In the genomic region with DNA sequence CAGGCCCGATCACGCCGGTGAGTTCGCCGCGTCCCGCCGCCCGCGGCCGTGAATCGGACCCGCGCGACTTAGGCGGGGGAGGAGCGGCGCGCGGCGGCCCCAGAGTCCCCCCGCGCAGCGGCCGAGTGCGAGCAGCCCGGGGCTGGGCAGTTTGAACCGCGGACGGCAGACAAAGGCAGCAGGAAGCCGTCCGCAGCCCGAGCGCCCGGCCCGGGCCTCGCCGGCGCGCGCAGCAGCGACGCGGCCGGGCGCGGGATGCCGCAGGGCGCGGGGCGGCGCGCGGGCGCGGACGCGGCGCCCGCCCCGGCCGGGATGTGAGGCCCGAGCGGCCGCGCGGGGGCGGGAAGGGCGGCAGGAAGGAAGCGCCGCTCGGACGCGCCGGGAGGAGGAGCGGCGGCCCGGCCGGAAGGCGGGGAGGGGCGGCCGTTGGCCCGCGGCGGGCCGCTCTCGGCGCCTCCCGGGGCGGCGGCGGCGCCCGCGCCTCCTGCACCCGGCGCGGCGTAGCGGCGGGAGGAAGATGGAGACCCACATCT, we compare ENCODE assay signal across 8 mouse cellular contexts. TPM values are rescaled to one million over a fixed set of nuclear protein-coding genes. Genes with fewer than 3 reads are reported as not detected.
DNase-seq lines count a peak whose midpoint lies in the region; ATAC-seq and TF ChIP-seq lines count a peak whose summit lies in the region.

A gene (plus strand): TSS at position 326 of the 533 bp plus-strand sequence.

- peaks cover 47% of the 10 kb centered on the region for H3K4me1 ChIP-seq in embryonic facial prominence, embryonic 12.5 days
- H3K4me1 ChIP-seq in heart, embryonic 12.5 days (replicated peaks) = peaks cover 47% of the 10 kb centered on the region
- H3K4me1 ChIP-seq in liver, embryonic 15.5 days (replicated peaks) = peaks cover 61% of the 10 kb centered on the region
- peaks cover 20% of the 10 kb centered on the region for H3K4me1 ChIP-seq in olfactory bulb, adult 2 months (ENCODE audit: control insufficient read depth, insufficient read depth, low read length)

- WGBS in embryonic facial prominence, embryonic 12.5 days = under 1% methylated on average over 60 of the region's 101 CpGs
- WGBS in heart, embryonic 12.5 days = 17% methylated on average over 96 of the region's 101 CpGs
- under 1% methylated on average over 89 of the region's 101 CpGs for WGBS in liver, embryonic 15.5 days (ENCODE audit: insufficient replicate concordance)
- 14% methylated on average over 100 of the region's 101 CpGs for WGBS in olfactory bulb, adult 2 months

- H3K4me3 ChIP-seq in embryonic facial prominence, embryonic 12.5 days = peak within 1 kb of the TSS; percentile 87
- H3K4me3 ChIP-seq in heart, embryonic 12.5 days = peak within 1 kb of the TSS; percentile 98
- H3K4me3 ChIP-seq in liver, embryonic 15.5 days (replicated peaks) = peak within 1 kb of the TSS; percentile 82
- peak within 1 kb of the TSS; percentile 88 for H3K4me3 ChIP-seq in olfactory bulb, adult 2 months (ENCODE audit: insufficient read depth, low read depth, low read length)

- H3K9me3 ChIP-seq in embryonic facial prominence, embryonic 12.5 days = no peaks in the 10 kb centered on the region
- H3K9me3 ChIP-seq in heart, embryonic 12.5 days (replicated peaks) = no peaks in the 10 kb centered on the region
- no peaks in the 10 kb centered on the region for H3K9me3 ChIP-seq in liver, embryonic 15.5 days (replicated peaks)

- peaks cover 14% of the 10 kb centered on the region for H3K36me3 ChIP-seq in embryonic facial prominence, embryonic 12.5 days
- H3K36me3 ChIP-seq in heart, embryonic 12.5 days = peaks cover 15% of the 10 kb centered on the region
- peaks cover 14% of the 10 kb centered on the region for H3K36me3 ChIP-seq in liver, embryonic 15.5 days (replicated peaks)

- peak within 1 kb of the TSS; percentile 80 for H3K9ac ChIP-seq in embryonic facial prominence, embryonic 12.5 days
- peak within 1 kb of the TSS; percentile 99 for H3K9ac ChIP-seq in heart, embryonic 12.5 days
- H3K9ac ChIP-seq in liver, embryonic 15.5 days = peak within 1 kb of the TSS; percentile 80

- TF ChIP-seq POLR2A in olfactory bulb, adult 2 months (IDR thresholded peaks at IDR 0.05; ENCODE audit: insufficient read depth, low read depth, low read length) = peak; percentile 50

- peak; percentile 75 for ATAC-seq in embryonic facial prominence, embryonic 12.5 days (ENCODE audit: insufficient number of reproducible peaks, insufficient read depth, low FRiP score, low TSS enrichment)
- ATAC-seq in heart, embryonic 12.5 days (ENCODE audit: insufficient number of reproducible peaks, low FRiP score) = peak; percentile 84
- ATAC-seq in liver, embryonic 15.5 days (ENCODE audit: insufficient read depth) = peak; percentile 87

- H3K27me3 ChIP-seq in embryonic facial prominence, embryonic 12.5 days = no peaks in the 10 kb centered on the region
- no peaks in the 10 kb centered on the region for H3K27me3 ChIP-seq in heart, embryonic 12.5 days (replicated peaks)
- H3K27me3 ChIP-seq in liver, embryonic 15.5 days = no peaks in the 10 kb centered on the region

- H3K4me2 ChIP-seq in embryonic facial prominence, embryonic 12.5 days (replicated peaks) = peak within 1 kb of the TSS; percentile 100
- peak within 1 kb of the TSS; percentile 100 for H3K4me2 ChIP-seq in heart, embryonic 12.5 days
- peak within 1 kb of the TSS; percentile 98 for H3K4me2 ChIP-seq in liver, embryonic 15.5 days

- H3K27ac ChIP-seq in embryonic facial prominence, embryonic 12.5 days = peak within 1 kb of the TSS; percentile 97
- peak within 1 kb of the TSS; percentile 99 for H3K27ac ChIP-seq in heart, embryonic 12.5 days (ENCODE audit: poor library complexity, severe bottlenecking)
- H3K27ac ChIP-seq in liver, embryonic 15.5 days (replicated peaks) = peak within 1 kb of the TSS; percentile 94
- peak within 1 kb of the TSS; percentile 99 for H3K27ac ChIP-seq in olfactory bulb, adult 2 months (ENCODE audit: insufficient read depth, low read depth, low read length)

- no peak for TF ChIP-seq CTCF in olfactory bulb, adult 2 months (IDR thresholded peaks at IDR 0.05; ENCODE audit: insufficient read depth, low read depth, low read length)

- no peak for DNase-seq in urinary bladder, adult 2 months (ENCODE audit: low spot score)
- no peak for DNase-seq in urinary bladder, adult 18-20 months (ENCODE audit: low spot score in 2 of 2)
- DNase-seq in kidney, postnatal 25 days = peak; percentile 57 to 86
- DNase-seq in cerebellum, postnatal 4 days (ENCODE audit: low spot score in 2 of 2) = no peak

RNA-seq across cellular contexts. Expression of the gene that starts here (rescaled TPM):
- 28.2 and 30.6 TPM in 2 replicates for polyA plus RNA-seq in urinary bladder, adult 2 months (2012; rRNA removed)
- 4.1 and 4.4 TPM in 2 replicates for polyA plus RNA-seq in embryonic facial prominence, embryonic 12.5 days (2016; fragmentation: Nextera tagmentation; extraction: Ambion mirVana)
- 4.0 and 4.1 TPM in 2 replicates for polyA plus RNA-seq in heart, embryonic 12.5 days (2016; fragmentation: Nextera tagmentation; extraction: Ambion mirVana)
- 2.1 and 2.4 TPM in 2 replicates for polyA plus RNA-seq in liver, embryonic 15.5 days (2015; fragmentation: Nextera tagmentation; extraction: Ambion mirVana)
- not detected in 2 replicates for polyA plus RNA-seq in olfactory bulb, adult 2 months (2012; ENCODE audit: insufficient read depth, insufficient read length, low replicate concordance, missing spikeins)

Comparison
In these comparisons a context has a peak if more than half of its experiments do, and no peak if none do; other contexts are left out.
1. DNase-seq: peak in kidney, postnatal 25 days (2 of 2); none in urinary bladder, adult 2 months (single experiment), urinary bladder, adult 18-20 months (0 of 2) and cerebellum, postnatal 4 days (0 of 2).
2. Peak in every context shown above with its lines, with median percentiles within 50 percentile points of each other: ATAC-seq, H3K27ac ChIP-seq, H3K4me2 ChIP-seq, H3K4me3 ChIP-seq and H3K9ac ChIP-seq.